Mouse (Mus musculus) kidney, postnatal 0 days (tissue): ENCODE measurements around the gene Psmd13. TPM values are rescaled to one million over a fixed set of nuclear protein-coding genes. Genes with fewer than 3 reads are reported as not detected.
A peak's percentile ranks its signal among the peaks of the same experiment; 100 is the strongest.

Source experiments
- ATAC-seq: fragments of 200-750 bp; cut with Nextera tagmentation; replicated peaks from 2 replicates; pipeline ENCODE4 v1.8.0; 2017; ENCODE audit warnings: low read depth, moderate number of reproducible peaks, moderate TSS enrichment, moderate library complexity; ENCODE audit not compliant: low FRiP score
- DNase-seq: peaks from one replicate; pipeline ENCODE4 v3.0.0-alpha.2; 2016; ENCODE audit warnings: low spot score
- H3K27ac ChIP-seq: fragments of 300-500 bp; sonication (generic); 2 replicates; pipeline ENCODE4 v1.5.1; 2014; ENCODE audit warnings: mild to moderate bottlenecking
- H3K27me3 ChIP-seq: fragments of 300-500 bp; sonication (generic); 2 replicates; pipeline ENCODE4 v1.6.1; 2014; ENCODE audit warnings: low read length, mixed read lengths; ENCODE audit not compliant: insufficient read depth
- H3K36me3 ChIP-seq: fragments of 300-500 bp; sonication (generic); 2 replicates; pipeline ENCODE4 v1.6.1; 2014; ENCODE audit warnings: low read length, mixed read lengths; ENCODE audit not compliant: insufficient read depth
- H3K4me1 ChIP-seq: fragments of 300-500 bp; sonication (generic); replicated peaks from 2 replicates; pipeline ENCODE4 v1.6.1; 2014; ENCODE audit warnings: antibody characterized with exemption, low read length, mixed read lengths; ENCODE audit not compliant: insufficient read depth
- H3K4me2 ChIP-seq: fragments of 300-500 bp; sonication (generic); 2 replicates; pipeline ENCODE4 v1.6.1; 2014; ENCODE audit warnings: mild to moderate bottlenecking, low read length, moderate library complexity, mixed read lengths
- H3K4me3 ChIP-seq: fragments of 300-500 bp; sonication (generic); replicated peaks from 2 replicates; pipeline ENCODE4 v1.5.1; 2014; ENCODE audit warnings: low read depth, low read length
- H3K9ac ChIP-seq: fragments of 300-500 bp; sonication (generic); 2 replicates; pipeline ENCODE4 v1.6.1; 2014; ENCODE audit warnings: low read depth, low read length
- H3K9me3 ChIP-seq: fragments of 300-500 bp; sonication (generic); replicated peaks from 2 replicates; pipeline ENCODE4 v1.6.1; 2016; ENCODE audit warnings: low read length, inconsistent platforms, mixed read lengths
- CTCF ChIP-seq: IDR thresholded peaks from 2 replicates; pipeline ENCODE4 v1.5.1; 2016; ENCODE audit warnings: antibody characterized with exemption, low read depth, mild to moderate bottlenecking, moderate library complexity
- WGBS: fragments of 180-500 bp; shearing (Covaris S2); extraction: QIAGEN DNeasy Blood & Tissue Kit; methylation state at CpG from one replicate; pipeline ENCODE4 v1.1.7; 2014; 5-methylcytosine and 5-hydroxymethylcytosine counted together
- polyA plus RNA-seq: library from polyadenylated mRNA; unstranded; fragments of >200 nt; fragmentation: Nextera tagmentation; extraction: Ambion mirVana; gene quantifications from 2 replicates; pipeline ENCODE4 v1.2.1, GENCODE M21; 2015

Psmd13 gene
- polyA plus RNA-seq, 1 experiment from 2014 or later: 198 TPM

- under 1% methylated on average over 49 of the region's 49 CpGs for WGBS
Measured at GRCm38 (mm10) chr7:140922398-140923069, 40.8 kb downstream of the Psmd13 start.

GRCm38 (mm10) chr7:140923070-140923775, 41.5 kb downstream of the Psmd13 start:
- DNase-seq: no peak
- ATAC-seq: no peak
- H3K27me3 ChIP-seq: peaks cover 30% of the 10 kb centered on the region

More at GRCm38 (mm10) chr7:140922398-140923069, 40.8 kb downstream of the Psmd13 start:
- Histone ChIP-seq H3K4me1 (no peaks in the 10 kb centered on the region; the same call in 1 of the 2 replicates), H3K4me3 (peak overlapping the region; percentile 6), H3K27ac (no peak overlapping the region), H3K9ac (no peak overlapping the region), H3K4me2 (peak overlapping the region; percentile 58), H3K27me3 (peaks cover 30% of the 10 kb centered on the region), H3K36me3 (no peaks in the 10 kb centered on the region), H3K9me3 (no peaks in the 10 kb centered on the region)
- ATAC-seq: peak; percentile 85
- TF ChIP-seq CTCF: no peak
- peak; percentile 67 for DNase-seq

GRCm38 (mm10) chr7:140927181-140927580, 45.4 kb downstream of the Psmd13 start:
- no peak overlapping the region for H3K27ac ChIP-seq
- DNase-seq (no peak), ATAC-seq (no peak)
- TF ChIP-seq CTCF: no peak
- no peak overlapping the region for H3K4me2 ChIP-seq
- WGBS: 90% methylated on average over 6 of the region's 6 CpGs
- H3K27me3 ChIP-seq: peaks cover 15% of the 10 kb centered on the region; the same call in 1 of the 2 replicates
- no peak overlapping the region for H3K9ac ChIP-seq
- no peaks in the 10 kb centered on the region for H3K9me3 ChIP-seq
- no peak overlapping the region for H3K4me3 ChIP-seq
- no peaks in the 10 kb centered on the region; the same call in 1 of the 2 replicates for H3K4me1 ChIP-seq
- no peaks in the 10 kb centered on the region for H3K36me3 ChIP-seq

More at GRCm38 (mm10) chr7:140923070-140923775, 41.5 kb downstream of the Psmd13 start:
- H3K4me3 ChIP-seq: no peak overlapping the region; the same call in 1 of the 2 replicates
- no peaks in the 10 kb centered on the region; the same call in 1 of the 2 replicates for H3K4me1 ChIP-seq
- WGBS: 21% methylated on average over 30 of the region's 30 CpGs
- H3K36me3 ChIP-seq: no peaks in the 10 kb centered on the region
- peak overlapping the region; percentile 58 for H3K4me2 ChIP-seq
- TF ChIP-seq CTCF: no peak
- no peak overlapping the region for H3K27ac ChIP-seq
- H3K9ac ChIP-seq: no peak overlapping the region
- no peaks in the 10 kb centered on the region for H3K9me3 ChIP-seq

- no peak overlapping the region for H3K9ac ChIP-seq
- 0 out of 2 replicates have a peak, but pooled peaks cover 3% of the 10 kb centered on the region for H3K4me1 ChIP-seq
- H3K4me2 ChIP-seq: no peak overlapping the region
- WGBS: 55% methylated on average over 3 of the region's 3 CpGs
- TF ChIP-seq CTCF: peak; percentile 44; the same call in 1 of the 2 replicates
- H3K36me3 ChIP-seq: no peaks in the 10 kb centered on the region
- DNase-seq (no peak), ATAC-seq (no peak)
- H3K27me3 ChIP-seq: no peaks in the 10 kb centered on the region
- no peaks in the 10 kb centered on the region for H3K9me3 ChIP-seq
- no peak overlapping the region for H3K27ac ChIP-seq
- H3K4me3 ChIP-seq: no peak overlapping the region
Measured at GRCm38 (mm10) chr7:140938436-140938835, 56.7 kb downstream of the Psmd13 start.

- WGBS: 42% methylated on average over 2 of the region's 2 CpGs
- ATAC-seq: no peak
- Histone ChIP-seq H3K4me3 (no peak overlapping the region), H3K9ac (no peak overlapping the region), H3K27me3 (no peaks in the 10 kb centered on the region), H3K36me3 (no peaks in the 10 kb centered on the region), H3K27ac (no peak overlapping the region), H3K4me2 (no peak overlapping the region), H3K9me3 (no peaks in the 10 kb centered on the region), H3K4me1 (0 out of 2 replicates have a peak, but pooled peaks cover 3% of the 10 kb centered on the region)
- DNase-seq: no peak
- TF ChIP-seq CTCF: no peak
Measured at GRCm38 (mm10) chr7:140938896-140939295, 57.1 kb downstream of the Psmd13 start.

- H3K36me3 ChIP-seq: 0 out of 2 replicates have a peak, but pooled peaks cover under 1% of the 10 kb centered on the region
- DNase-seq (peak; percentile 79), ATAC-seq (no peak)
- 8% methylated on average over 8 of the region's 8 CpGs for WGBS
- 0 out of 2 replicates have a peak, but pooled peaks cover 3% of the 10 kb centered on the region for H3K4me1 ChIP-seq
- H3K4me3 ChIP-seq: no peak overlapping the region
- no peak overlapping the region for H3K9ac ChIP-seq
- peak overlapping the region; percentile 30; the same call in 1 of the 2 replicates for H3K4me2 ChIP-seq
- H3K27ac ChIP-seq: no peak overlapping the region
- no peaks in the 10 kb centered on the region for H3K9me3 ChIP-seq
- no peak for TF ChIP-seq CTCF
- H3K27me3 ChIP-seq: no peaks in the 10 kb centered on the region
Measured at GRCm38 (mm10) chr7:140939669-140940171, 58.0 kb downstream of the Psmd13 start.
